Mouse (Mus musculus) liver, adult (tissue): ENCODE data around the gene Prkn.

ENCODE experiments used
- GATA4 ChIP-seq: IDR thresholded peaks from 2 replicates; pipeline ENCODE4 v1.6.1; 2014; ENCODE audit warnings: mild to moderate bottlenecking, low read length; ENCODE audit not compliant: insufficient replicate concordance

Gene Prkn

DNA sequence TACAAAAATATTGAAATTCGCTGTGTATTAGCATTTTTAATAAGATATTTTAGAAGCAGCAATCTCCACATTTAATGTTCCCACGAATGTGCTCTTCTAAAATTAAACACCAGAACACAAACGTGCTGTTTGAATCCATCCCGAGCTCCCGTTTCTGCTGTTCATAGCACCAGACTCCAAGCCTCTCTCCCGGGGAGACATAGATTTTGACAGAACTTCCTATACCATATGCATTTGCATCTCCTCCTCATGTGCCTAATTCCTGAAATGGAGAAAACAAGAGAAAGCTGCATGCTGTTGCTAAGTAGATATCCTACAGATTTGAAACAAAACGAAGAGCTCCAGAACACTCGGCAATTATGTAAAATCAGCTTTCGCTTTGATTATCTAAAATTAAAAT, 733.5 kb downstream of the Prkn start:
- no peak for TF ChIP-seq GATA4

DNA sequence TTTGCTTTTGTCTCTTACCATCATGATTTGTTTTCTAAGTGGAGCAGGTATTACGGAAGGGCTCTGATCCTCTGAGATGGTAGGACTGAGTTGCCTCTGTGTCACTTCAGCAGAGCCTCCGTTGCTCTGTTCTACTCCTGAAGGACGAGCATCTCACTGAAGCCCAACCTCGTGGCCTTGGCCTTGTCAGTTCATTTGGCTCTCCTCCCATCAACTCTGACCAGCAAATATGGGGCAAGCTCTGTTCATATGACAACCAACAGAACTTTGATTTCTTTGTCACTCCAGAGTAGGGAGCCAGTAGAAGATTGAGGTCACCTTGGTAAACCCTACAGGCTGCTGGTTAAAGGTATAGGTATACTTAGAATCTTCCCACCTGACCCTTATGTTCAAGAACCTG, 745.3 kb downstream of the Prkn start:
- TF ChIP-seq GATA4, result no peak

DNA sequence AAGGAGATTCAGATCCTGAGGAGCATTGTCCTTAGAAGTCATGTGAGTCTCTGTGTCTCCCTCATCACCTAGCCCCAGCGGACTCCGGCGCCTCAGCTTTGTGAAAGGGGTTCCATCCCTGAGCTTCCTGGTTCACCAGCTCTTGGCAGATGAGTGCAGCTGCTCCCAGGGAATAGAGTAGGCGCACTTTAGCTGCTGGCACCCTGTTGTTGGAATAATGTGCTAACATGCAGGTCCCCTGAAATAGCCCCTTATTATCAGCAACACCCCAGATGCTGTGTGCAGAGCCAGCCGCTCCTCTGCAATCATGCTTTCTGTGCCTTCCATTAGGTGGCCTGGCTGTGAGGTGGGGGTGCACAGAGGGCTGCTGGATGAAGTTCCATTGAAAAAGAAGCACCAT, 767.7 kb downstream of the Prkn start:
- TF ChIP-seq GATA4, result no peak

DNA sequence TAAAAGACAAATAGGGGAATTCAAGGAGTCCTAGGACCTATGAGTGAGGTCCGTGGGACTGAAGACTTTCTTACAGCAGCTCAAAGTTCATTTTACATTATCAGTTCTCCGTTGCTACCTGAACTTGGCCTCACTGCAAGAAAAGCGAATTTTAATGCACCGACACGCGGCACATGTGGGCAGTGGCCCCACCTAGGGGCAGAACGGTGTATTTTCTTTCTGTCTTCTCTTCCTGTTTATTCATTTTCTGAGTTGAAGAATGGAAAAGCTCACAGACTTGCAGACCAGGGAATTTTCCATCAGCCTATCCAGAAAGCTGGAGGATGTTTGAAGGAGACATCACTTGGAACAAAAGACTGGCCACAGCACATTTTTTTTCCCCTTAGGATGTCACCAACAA, 771.3 kb downstream of the Prkn start:
- TF ChIP-seq GATA4, result no peak

DNA sequence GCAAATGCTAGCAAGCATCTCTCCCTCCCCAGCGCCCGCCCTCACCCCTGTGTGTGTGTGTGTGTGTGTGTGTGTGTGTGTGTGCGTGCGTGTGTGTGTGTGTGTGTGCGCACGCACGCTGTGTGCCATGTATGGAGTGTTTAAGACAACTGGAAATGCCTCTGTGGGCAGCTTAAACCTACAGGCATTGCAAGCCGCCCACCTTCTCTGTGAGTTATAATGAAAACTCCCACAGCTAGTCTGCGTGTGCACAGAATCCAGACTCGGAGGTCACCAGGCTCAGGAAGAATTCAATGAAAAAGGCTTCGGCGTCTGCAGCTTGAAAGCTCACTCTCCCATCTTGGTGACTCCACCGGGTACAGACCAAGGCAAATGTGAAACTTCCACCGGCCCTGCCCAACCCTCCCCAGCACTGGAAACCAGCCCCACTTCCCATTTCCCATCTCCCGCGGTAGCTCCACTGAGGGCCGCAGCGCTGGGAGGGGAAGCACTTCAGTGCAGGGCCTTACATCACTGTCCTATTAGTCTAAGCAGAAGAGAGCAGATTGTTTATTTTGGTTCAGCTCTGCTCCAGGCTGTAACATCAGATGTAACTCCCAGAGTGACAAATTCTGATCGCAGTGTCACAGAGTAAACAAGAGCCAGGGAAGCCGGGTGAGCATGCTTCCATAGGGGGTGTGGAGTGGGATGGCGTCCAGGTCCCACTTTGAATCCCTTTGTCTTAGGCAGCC, 772.8 kb downstream of the Prkn start:
- TF ChIP-seq GATA4, result no peak

DNA sequence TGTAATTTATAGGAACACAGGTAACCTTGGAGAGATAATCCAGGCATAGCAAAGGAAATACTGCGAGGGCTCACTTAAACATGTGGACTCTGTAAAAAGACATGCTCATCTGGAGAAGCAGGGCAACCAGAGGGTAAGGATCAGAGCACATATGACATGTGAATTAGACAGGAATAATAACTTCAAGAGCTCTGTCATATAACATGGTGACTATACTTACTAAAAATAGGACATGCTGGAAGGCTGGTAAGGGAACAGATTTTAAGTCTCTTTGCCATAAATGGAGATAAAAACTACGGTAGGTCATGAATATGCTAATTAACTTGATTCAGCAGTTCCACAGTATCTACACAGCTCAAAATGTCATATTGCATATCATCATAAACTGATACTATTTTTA, 777.4 kb downstream of the Prkn start:
- TF ChIP-seq GATA4, result no peak

DNA sequence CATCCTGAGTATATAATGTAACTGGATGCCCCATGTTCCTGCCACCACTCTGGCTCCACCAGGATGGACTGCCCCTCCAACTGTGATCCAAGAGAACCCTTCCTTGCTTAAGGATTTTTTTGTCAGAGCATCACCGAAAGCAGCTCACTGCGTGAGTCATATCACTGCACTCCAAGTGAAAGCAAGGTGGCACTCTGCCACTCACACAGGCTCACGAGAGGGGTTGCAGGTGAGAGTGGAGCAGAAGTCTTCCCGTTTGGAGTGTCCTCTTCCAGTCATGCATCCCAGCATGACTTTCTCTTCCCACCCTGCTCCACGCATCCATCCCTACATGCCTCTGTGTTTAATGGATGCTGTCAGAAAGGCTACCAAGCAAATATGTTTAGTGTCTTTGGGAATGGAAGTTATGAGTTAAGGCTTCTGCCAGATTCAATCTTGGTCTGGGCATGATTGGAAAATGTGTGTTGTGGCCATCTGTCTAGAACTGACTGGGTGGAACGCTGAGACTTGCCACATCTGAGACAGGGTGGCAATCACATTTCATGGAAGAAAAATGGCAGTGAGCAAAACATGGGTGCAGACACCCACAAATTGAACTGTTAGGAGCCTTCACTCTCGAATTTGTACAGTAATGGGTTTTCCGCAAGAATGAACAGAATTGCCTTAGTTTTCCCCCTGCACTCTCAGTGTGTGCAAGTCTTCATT, 778.9 kb downstream of the Prkn start:
- no peak for TF ChIP-seq GATA4

DNA sequence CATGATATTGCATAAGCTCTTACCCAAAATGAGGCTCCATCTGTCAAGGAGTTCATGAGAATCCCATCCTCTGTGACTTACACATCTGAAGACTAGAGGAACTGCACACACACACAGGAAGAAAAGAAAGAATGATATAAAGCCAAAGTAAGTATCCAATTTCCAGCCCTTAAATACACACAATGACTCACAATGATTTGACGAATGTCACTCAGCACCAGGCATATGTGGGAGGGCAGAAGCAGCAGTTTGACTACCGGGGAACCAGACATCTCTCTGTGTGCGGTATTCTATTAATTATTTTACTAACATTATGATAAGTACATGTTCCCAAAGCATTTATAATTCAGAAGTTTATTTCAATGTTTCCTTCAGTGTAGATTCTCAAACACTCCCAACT, 780.6 kb downstream of the Prkn start:
- no peak for TF ChIP-seq GATA4

DNA sequence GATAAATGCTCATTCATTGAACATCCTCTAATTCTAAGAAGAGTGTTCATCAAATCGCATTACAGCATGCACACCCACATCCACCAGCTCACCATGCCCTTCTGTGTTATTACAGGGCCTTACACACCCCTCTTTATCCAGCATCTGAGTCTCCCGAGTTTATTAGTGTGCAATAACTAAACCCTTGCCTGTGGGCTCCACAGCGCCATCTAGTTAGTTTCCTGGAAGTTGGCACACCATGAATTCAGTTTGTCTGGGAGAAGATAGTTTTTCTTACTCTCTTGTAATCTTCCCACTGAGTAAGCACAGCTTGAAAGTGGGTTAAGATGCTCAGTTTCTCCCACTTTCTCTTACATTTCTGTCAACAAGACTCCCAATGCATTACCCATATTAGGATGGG, 781.3 kb downstream of the Prkn start:
- TF ChIP-seq GATA4, result no peak

DNA sequence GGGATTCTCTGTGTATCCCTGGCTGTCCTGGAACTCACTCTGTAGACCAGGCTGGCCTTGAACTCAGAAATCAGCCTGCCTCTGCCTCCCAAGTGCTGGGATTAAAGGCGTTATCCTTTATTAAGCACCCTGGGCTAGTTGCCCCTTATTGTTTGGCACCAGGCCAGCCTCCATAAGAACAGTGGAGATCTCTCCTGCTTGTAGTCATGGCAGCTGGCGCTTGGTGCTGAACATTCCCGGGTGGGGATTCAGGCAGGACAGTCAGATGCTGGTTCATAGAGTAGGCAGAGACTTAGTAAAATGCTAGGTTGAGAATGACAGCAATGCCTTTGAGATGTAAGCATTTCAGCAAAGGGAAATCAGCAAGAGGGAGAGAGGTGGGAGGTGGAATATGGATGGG, 786.1 kb downstream of the Prkn start:
- TF ChIP-seq GATA4, result no peak

DNA sequence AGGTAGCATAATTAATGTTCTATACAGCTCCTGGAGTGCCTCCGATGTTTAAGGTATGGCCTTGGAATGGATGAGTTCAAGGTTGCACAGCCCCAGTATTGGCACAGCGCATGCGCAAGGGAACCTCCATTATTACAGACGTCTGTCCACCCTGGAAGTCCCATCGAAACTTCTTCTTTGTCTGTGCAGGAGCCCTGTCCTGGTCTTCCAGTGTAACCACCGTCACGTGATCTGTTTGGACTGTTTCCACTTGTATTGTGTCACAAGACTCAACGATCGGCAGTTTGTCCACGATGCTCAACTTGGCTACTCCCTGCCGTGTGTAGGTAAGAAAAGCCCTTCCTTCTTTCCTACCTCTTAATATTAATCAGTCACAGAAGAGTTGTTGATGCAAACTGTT, 794.9 kb downstream of the Prkn start:
- TF ChIP-seq GATA4, result no peak

DNA sequence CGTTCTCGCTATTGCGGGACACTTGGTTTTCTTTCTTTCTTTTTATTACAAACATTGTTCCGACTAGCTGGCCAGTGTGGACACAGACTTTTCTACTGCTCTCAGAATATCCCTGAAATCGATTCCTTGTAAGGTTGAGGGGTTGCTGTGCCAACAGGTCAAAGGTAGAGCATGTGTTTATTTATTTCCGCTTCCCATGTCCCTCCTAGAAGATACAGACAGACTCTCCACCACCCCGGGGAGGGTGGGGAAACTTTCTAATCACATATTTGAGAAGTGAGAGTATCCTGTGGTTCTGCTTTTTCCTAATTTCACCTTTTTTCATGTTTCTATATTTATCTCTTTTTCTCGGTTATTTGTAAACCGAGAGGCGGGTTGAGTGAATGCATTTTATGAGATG, 797.5 kb downstream of the Prkn start:
- no peak for TF ChIP-seq GATA4

DNA sequence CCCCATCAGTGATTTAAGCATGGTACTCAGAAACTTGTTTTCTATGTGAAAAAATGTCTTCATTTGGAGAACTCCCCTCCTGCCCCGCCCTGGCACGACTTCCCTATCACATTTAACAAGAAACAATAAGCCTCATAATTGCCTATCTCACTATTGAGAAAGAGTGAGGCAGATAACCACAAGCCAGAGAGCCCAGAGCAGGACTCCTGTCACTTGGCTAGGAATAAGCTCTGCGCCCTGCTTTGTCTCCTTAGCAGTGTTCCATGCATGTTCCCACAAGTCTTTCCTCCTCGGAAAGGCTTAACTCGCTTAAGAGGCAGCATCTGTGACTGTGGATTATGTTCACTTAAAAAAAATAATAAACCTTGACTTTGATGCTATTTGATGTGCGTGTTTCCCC, 798.3 kb downstream of the Prkn start:
- TF ChIP-seq GATA4, result no peak

DNA sequence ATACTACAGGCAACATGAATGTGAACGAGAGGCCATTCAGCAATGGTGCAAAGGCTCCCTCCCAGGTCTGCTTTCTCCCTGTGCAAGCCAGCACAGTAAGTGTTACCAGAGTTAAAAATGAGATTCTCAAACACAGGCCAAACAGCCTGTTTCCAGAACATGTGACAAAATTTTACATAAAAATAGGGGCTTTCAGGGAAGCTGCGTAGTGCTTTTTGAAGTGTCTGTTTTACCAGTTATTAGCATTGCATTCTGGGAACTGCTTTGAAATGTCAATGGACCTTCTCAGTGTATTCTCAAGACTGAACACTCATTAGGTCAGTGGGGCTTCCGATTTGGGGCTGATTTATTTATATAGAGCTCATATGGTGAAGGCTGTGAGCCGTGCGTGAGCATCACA, 799.6 kb downstream of the Prkn start:
- TF ChIP-seq GATA4, result no peak

DNA sequence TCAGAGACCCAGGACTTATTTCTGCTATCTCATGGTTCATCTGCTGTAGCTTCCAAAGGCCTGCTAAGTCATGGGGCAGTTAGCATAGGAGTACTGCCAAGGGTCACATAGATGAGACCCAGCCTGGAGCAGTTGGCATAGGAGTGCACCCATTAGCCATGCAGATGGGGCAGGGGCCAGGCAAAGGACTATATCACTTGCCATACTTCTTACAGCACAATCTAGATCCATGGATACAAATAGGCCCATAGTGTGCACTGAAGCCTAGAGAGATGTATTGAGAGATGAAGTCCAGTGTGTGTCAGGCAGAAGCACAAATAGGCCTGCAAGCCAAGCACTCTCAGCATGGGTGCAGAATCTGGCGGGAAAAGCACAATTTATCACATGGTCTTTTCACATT, 802.1 kb downstream of the Prkn start:
- no peak for TF ChIP-seq GATA4

DNA sequence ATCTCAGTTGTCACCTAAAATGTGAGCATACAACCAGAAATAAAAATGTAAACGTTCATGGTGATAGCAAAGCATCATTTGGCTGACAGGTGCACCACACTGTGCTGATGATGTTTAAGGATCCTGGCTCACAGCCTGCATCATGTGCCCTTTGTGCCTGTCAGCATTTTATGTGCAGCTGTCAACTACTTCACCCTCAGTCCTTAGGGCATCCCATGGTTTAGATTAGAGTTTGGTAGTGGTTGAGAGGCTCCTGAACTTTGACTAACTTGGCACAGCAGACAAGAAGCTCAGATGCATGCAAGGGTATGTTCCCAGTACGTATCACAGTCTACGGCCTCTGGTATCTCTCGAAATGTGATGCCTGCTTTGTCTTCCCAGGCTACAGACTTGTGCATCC, 803.8 kb downstream of the Prkn start:
- no peak for TF ChIP-seq GATA4
